Mouse (Mus musculus) neural tube, embryonic 11.5 days (tissue): ENCODE measurements around the gene Slc22a2. TPM values are rescaled to one million over a fixed set of nuclear protein-coding genes. Genes with fewer than 3 reads are reported as not detected.
"Not testable (repeated sequence)": the region's sequence is repeated elsewhere in the genome, so short reads cannot be mapped to it uniquely, and the experiment has no call there.

Experiments used
- ATAC-seq: fragments of 200-750 bp; cut with Nextera tagmentation; 2 replicates; pipeline ENCODE4 v1.8.0; 2017; ENCODE audit warnings: moderate number of reproducible peaks, mild to moderate bottlenecking, moderate TSS enrichment, moderate library complexity; ENCODE audit not compliant: insufficient read depth, low FRiP score, low TSS enrichment
- DNase-seq: peaks from one replicate; pipeline ENCODE4 v3.0.0-alpha.2; 2015; ENCODE audit warnings: low spot score
- H3K27ac ChIP-seq: fragments of 300-500 bp; sonication (generic); 2 replicates; pipeline ENCODE4 v1.5.1; 2014; ENCODE audit warnings: low read depth, mild to moderate bottlenecking, low read length
- H3K27me3 ChIP-seq: fragments of 300-500 bp; sonication (generic); 2 replicates; pipeline ENCODE4 v1.6.1; 2014; ENCODE audit warnings: mild to moderate bottlenecking, low read length, mixed read lengths; ENCODE audit not compliant: control insufficient read depth, insufficient read depth
- H3K36me3 ChIP-seq: fragments of 300-500 bp; sonication (generic); 2 replicates; pipeline ENCODE4 v1.6.1; 2014; ENCODE audit warnings: mild to moderate bottlenecking, low read length, moderate library complexity, mixed read lengths; ENCODE audit not compliant: control insufficient read depth, insufficient read depth
- H3K4me1 ChIP-seq: fragments of 300-500 bp; sonication (generic); 2 replicates; pipeline ENCODE4 v1.6.1; 2014; ENCODE audit warnings: low read length, mixed read lengths; ENCODE audit not compliant: control insufficient read depth, insufficient read depth
- H3K4me2 ChIP-seq: fragments of 300-500 bp; sonication (generic); 2 replicates; pipeline ENCODE4 v1.6.1; 2014; ENCODE audit warnings: low read depth, mild to moderate bottlenecking, moderate library complexity
- H3K4me3 ChIP-seq: fragments of 300-500 bp; sonication (generic); 2 replicates; pipeline ENCODE4 v1.5.1; 2014; ENCODE audit warnings: low read depth, low read length
- H3K9ac ChIP-seq: fragments of 300-500 bp; sonication (generic); 2 replicates; pipeline ENCODE4 v1.6.1; 2014; ENCODE audit warnings: mild to moderate bottlenecking, low read length
- H3K9me3 ChIP-seq: fragments of 300-500 bp; sonication (generic); 2 replicates; pipeline ENCODE4 v1.6.1; 2016; ENCODE audit warnings: low read length; ENCODE audit not compliant: control insufficient read depth
- WGBS: fragments of 180-500 bp; shearing (Covaris S2); extraction: QIAGEN DNeasy Blood & Tissue Kit; methylation state at CpG from one replicate; pipeline ENCODE4 v1.1.7; 2014; 5-methylcytosine and 5-hydroxymethylcytosine counted together
- polyA plus RNA-seq: library from polyadenylated mRNA; unstranded; fragments of >200 nt; fragmentation: Nextera tagmentation; extraction: Ambion mirVana; gene quantifications from 2 replicates; pipeline ENCODE4 v1.2.1, GENCODE M21; 2014

The Slc22a2 gene
- not detected in 2 replicates for polyA plus RNA-seq

- 77% methylated on average over 10 of the region's 10 CpGs for WGBS
- no peaks in the 10 kb centered on the region for H3K36me3 ChIP-seq
These were observed at the start of gene Slc22a2 for GRCm38 (mm10) chr17:12583991-12584390. Gene Slc22a2, plus strand, starts transcription at chr17:12584132.

DNA sequence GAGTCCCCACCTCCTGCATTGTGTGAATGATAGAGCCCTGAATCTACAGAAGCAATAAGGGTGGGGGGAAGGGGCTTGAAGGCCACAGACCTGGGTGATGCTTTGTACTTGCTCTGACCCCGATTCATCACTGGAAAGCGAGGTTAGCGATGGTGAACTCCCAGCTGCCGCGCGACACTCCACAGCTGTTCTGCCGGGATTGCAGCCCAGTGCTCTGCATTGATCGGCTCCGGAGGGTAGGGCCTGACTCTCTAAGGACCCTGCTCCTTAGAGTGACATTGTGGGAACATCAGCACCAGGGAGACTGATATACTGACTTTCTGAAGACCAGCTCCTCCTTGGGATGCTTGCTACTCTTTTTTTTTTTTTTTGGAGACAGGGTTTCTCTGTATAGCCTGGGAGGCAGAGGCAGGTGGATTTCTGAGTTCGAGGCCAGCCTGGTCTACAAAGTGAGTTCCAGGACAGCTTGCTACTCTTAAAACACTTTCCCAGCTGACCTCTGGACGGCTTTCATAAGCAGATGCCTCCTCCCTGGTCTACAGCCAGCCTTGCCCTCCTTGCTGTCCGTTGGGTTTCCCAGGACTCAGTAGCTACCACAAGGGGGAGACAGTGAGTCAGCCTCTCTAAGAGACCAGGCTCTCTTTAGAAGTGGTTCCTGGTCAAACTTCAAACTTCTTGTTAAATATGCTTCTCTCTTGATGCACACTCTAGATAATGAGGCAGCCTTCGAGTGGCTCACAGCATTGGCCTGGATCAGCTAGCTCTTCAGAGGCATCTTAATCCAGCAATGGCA, 49.4 kb upstream of the Slc22a2 start:
- no peak overlapping the region for H3K27ac ChIP-seq
- H3K4me2 ChIP-seq = no peak overlapping the region
- DNase-seq = peak; percentile 59
- no peak overlapping the region for H3K4me3 ChIP-seq
- H3K4me1 ChIP-seq = no peaks in the 10 kb centered on the region
- H3K9ac ChIP-seq = no peak overlapping the region
- 60% methylated on average over 13 of the region's 13 CpGs for WGBS
- no peaks in the 10 kb centered on the region for H3K36me3 ChIP-seq
- H3K9me3 ChIP-seq = no peaks in the 10 kb centered on the region
- no peaks in the 10 kb centered on the region for H3K27me3 ChIP-seq
- no peak for ATAC-seq

More at GRCm38 (mm10) chr17:12583991-12584390, at the start of gene Slc22a2:
- no peak within 1 kb of the TSS for H3K27ac ChIP-seq
- no peaks in the 10 kb centered on the region for H3K9me3 ChIP-seq
- ATAC-seq (no peak), DNase-seq (no peak)
- H3K27me3 ChIP-seq = no peaks in the 10 kb centered on the region
- H3K4me1 ChIP-seq = no peaks in the 10 kb centered on the region
- no peak within 1 kb of the TSS for H3K4me3 ChIP-seq
- no peak within 1 kb of the TSS for H3K9ac ChIP-seq
- H3K4me2 ChIP-seq = no peak within 1 kb of the TSS

DNA sequence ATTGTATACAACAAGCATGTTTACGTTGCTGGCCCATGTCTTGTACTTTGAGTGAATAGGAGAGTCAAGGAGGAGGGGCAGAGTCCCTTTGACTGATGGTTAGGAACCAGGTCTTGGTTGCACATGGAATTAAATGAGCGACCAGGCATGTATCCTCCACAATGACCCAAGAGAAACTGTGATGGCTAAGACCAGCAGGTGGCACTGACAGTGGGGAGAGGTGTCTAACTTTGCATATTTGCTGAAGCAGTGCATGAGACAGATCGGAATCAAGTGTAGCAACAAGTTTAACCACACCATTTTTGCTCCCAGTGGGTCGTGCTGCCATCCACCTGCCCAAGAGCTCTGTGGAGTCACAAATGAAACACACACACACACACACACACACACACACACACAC, 21.7 kb upstream of the Slc22a2 start:
- Histone ChIP-seq H3K4me2 (no peak overlapping the region), H3K4me3 (no peak overlapping the region), H3K27ac (no peak overlapping the region), H3K9me3 (no peaks in the 10 kb centered on the region), H3K27me3 (no peaks in the 10 kb centered on the region), H3K4me1 (no peaks in the 10 kb centered on the region), H3K9ac (no peak overlapping the region), H3K36me3 (no peaks in the 10 kb centered on the region)
- DNase-seq = no peak
- no peak for ATAC-seq
- 79% methylated on average over 4 of the region's 4 CpGs for WGBS

GRCm38 (mm10) chr17:12564481-12565000, 19.4 kb upstream of the Slc22a2 start:
- not testable (repeated sequence) for H3K4me2 ChIP-seq, H3K4me3 ChIP-seq, H3K27me3 ChIP-seq, H3K9me3 ChIP-seq, ATAC-seq, H3K9ac ChIP-seq, H3K27ac ChIP-seq, H3K36me3 ChIP-seq, H3K4me1 ChIP-seq, DNase-seq
- WGBS = 85% methylated on average over 6 of the region's 6 CpGs

DNA sequence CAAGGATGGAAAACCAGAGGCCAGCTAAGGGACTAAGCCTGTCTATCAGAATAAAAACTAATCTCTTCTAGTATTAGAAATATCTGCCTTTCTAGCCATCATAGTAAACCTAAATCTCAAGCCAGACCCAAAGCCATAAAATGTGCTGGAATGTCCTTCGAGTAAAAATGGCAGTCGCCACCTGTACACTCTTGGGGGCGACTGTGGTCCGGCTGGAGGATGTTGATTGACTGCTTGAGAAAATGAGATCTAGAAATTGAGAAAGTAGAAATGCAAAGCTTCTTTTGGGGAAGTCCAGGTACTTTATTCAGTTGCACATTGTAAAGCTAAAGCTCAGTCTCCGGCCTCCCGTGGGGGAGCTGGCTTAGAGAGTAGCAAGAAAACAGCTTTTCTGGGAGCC, 18.5 kb upstream of the Slc22a2 start:
- 97% methylated on average over 6 of the region's 6 CpGs for WGBS
- H3K9ac ChIP-seq = no peak overlapping the region
- ATAC-seq (no peak), DNase-seq (no peak)
- no peak overlapping the region for H3K27ac ChIP-seq
- H3K9me3 ChIP-seq = no peaks in the 10 kb centered on the region
- H3K4me1 ChIP-seq = no peaks in the 10 kb centered on the region
- no peaks in the 10 kb centered on the region for H3K36me3 ChIP-seq
- H3K27me3 ChIP-seq = no peaks in the 10 kb centered on the region
- no peak overlapping the region for H3K4me2 ChIP-seq
- no peak overlapping the region for H3K4me3 ChIP-seq

GRCm38 (mm10) chr17:12571316-12571715, 12.6 kb upstream of the Slc22a2 start:
- H3K36me3 ChIP-seq = no peaks in the 10 kb centered on the region
- H3K9me3 ChIP-seq = no peaks in the 10 kb centered on the region
- no peaks in the 10 kb centered on the region for H3K4me1 ChIP-seq
- H3K9ac ChIP-seq = no peak overlapping the region
- no peak overlapping the region for H3K4me2 ChIP-seq
- 83% methylated on average over 6 of the region's 6 CpGs for WGBS
- H3K27ac ChIP-seq = no peak overlapping the region
- no peak overlapping the region for H3K4me3 ChIP-seq
- no peak for ATAC-seq
- DNase-seq = no peak
- no peaks in the 10 kb centered on the region for H3K27me3 ChIP-seq

GRCm38 (mm10) chr17:12571924-12572463, 11.9 kb upstream of the Slc22a2 start:
- Histone ChIP-seq H3K4me3 (no peak overlapping the region), H3K27me3 (no peaks in the 10 kb centered on the region), H3K4me2 (no peak overlapping the region), H3K27ac (no peak overlapping the region), H3K9me3 (no peaks in the 10 kb centered on the region), H3K36me3 (no peaks in the 10 kb centered on the region), H3K4me1 (no peaks in the 10 kb centered on the region), H3K9ac (no peak overlapping the region)
- WGBS = 75% methylated on average over 9 of the region's 9 CpGs
- DNase-seq (no peak), ATAC-seq (no peak)

GRCm38 (mm10) chr17:12575391-12575790, 8.5 kb upstream of the Slc22a2 start:
- Histone ChIP-seq H3K9me3 (no peaks in the 10 kb centered on the region), H3K27me3 (no peaks in the 10 kb centered on the region), H3K4me1 (no peaks in the 10 kb centered on the region), H3K9ac (no peak overlapping the region), H3K4me3 (no peak overlapping the region), H3K4me2 (no peak overlapping the region), H3K27ac (no peak overlapping the region), H3K36me3 (no peaks in the 10 kb centered on the region)
- ATAC-seq (no peak), DNase-seq (no peak)
- 89% methylated on average over 6 of the region's 6 CpGs for WGBS

DNA sequence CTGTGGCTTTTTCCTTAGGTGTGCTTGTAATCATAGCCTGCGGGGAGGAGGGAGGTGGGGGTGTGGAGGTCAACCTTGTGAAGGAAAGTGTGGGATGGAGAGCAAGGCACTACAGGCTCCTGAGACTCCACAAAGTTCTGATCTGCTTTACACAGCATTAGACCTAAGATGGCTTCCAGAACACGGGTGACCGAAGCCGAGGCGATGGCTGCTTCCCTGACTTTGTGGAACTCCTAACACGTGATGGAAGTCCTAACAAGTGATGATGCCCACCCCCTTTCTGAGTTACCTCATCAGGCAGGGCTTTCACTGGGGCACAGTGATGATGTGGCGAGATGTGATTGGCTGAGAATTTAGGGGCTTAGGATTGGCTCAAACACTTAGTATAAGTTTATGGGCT, 6.8 kb upstream of the Slc22a2 start:
- H3K9me3 ChIP-seq = no peaks in the 10 kb centered on the region
- WGBS = 94% methylated on average over 7 of the region's 7 CpGs
- H3K27me3 ChIP-seq = no peaks in the 10 kb centered on the region
- H3K9ac ChIP-seq = no peak overlapping the region
- H3K36me3 ChIP-seq = no peaks in the 10 kb centered on the region
- no peak overlapping the region for H3K4me2 ChIP-seq
- no peak overlapping the region for H3K4me3 ChIP-seq
- DNase-seq = no peak
- H3K4me1 ChIP-seq = no peaks in the 10 kb centered on the region
- no peak for ATAC-seq
- H3K27ac ChIP-seq = no peak overlapping the region
